Mouse (Mus musculus) layer of hippocampus, adult 9-10 months (tissue): Measurements from ENCODE around the gene Krtap12-1.
"Not testable (repeated sequence)": the region's sequence is repeated elsewhere in the genome, so short reads cannot be mapped to it uniquely, and the experiment has no call there.

Source experiments
- DNase-seq: peaks from one replicate; pipeline ENCODE4 v3.0.0; 2022; ENCODE audit warnings: low spot score

Krtap12-1 gene

GRCm38 (mm10) chr10:77720299-77720698 is at the start of gene Krtap12-1:
Gene Krtap12-1, plus strand, starts transcription at chr10:77720599.
- not testable (repeated sequence) for DNase-seq

DNA sequence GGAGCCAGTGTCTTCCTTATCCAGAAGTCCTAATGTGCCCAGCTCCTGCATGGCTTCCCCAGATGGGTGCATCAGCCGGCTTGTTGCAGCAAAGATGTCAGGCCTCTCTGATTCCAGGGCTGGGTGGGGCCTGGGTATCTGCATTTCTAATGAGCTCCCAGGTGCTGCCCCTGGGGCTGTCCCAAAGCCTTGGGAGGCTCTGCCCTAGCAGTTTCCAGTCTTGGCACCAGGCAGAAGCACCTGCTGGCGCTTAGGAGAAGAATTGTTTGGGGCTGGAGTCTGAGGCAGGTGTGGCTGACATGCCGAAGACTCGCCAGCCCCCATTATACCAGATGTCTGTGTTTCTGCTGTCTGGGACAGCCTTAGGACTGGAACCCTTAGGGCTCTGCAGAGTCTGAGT is 49.7 kb upstream of the Krtap12-1 start:
- DNase-seq = no peak

GRCm38 (mm10) chr10:77671519-77671918 is 48.9 kb upstream of the Krtap12-1 start:
- no peak for DNase-seq

- DNase-seq = no peak
Observed at GRCm38 (mm10) chr10:77673765-77674164, 46.6 kb upstream of the Krtap12-1 start.

- DNase-seq = no peak
Observed at GRCm38 (mm10) chr10:77677562-77677961, 42.8 kb upstream of the Krtap12-1 start.

- DNase-seq = no peak
Observed at GRCm38 (mm10) chr10:77682994-77683393, 37.4 kb upstream of the Krtap12-1 start.

DNA sequence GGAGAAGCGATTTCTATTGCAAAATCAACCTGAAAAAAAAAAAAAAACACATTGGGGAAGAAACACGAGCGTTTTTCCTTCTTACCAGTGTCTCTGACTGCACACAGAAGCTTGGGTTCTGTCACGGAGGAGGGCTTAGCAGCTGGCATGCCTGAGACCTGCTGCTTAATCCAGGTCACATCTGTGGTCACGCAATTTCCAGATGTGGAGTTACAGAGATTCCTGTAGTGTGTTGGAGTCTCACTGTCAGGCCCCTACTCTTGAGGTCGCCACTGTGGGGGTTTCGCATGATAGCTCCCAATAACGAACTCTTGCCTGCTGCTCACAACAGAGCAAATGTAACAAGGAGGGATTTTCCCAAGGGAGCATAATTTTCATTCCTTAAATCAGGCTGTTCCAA is 36.2 kb upstream of the Krtap12-1 start:
- DNase-seq = no peak

- DNase-seq = no peak
Observed at GRCm38 (mm10) chr10:77685895-77686664, 34.3 kb upstream of the Krtap12-1 start, which contains the start of gene Tspear. Gene Tspear, plus strand, starts transcription at chr10:77686569.

DNA sequence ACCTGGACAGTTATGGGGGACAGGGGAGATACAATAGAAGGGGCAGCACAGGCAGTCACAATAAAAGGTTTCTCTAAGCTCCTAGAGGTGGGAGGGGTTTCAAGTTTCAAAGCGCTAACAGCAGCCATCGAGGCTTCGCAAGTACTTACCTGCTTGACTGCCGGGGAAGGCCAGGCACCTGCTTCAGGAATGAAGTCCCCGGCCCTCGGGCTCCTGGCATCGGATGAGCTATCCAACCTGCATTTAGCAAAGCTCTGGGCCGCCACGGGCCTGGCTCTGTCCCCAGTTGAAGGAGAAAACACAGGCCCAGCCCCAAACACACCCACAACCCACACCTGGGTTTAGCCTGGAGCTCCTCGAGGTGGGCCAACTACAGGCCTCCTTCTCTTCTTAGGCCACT is 33.4 kb upstream of the Krtap12-1 start:
- DNase-seq = no peak

- not testable (repeated sequence) for DNase-seq
Observed at GRCm38 (mm10) chr10:77690356-77690807, 30.0 kb upstream of the Krtap12-1 start, which contains the start of gene Gm19402. Gene Gm19402, minus strand, starts transcription at chr10:77690757.

DNA sequence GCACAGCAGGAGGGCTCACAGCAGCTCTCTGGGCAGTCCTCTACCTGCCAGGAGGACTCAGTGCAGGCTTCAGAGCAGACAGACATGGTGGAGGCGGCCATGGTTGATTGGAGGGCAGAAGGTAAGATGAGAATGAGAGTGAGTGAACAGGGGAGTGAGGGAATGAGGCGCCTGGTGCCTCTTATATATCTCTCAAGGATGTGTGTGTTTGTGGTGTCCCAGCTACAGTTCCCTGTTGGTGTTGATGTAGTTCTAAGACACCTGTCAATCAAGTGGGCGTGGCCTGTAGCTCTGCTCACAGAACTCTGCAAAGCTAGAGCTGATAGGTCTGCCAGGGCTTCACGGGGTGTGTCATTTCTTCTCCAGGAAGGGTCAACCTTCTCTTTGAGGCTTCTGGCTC is 23.3 kb upstream of the Krtap12-1 start, which contains the start of gene Gm9508:
Gm9508 (minus strand) TSS at position 101 of the 400 bp plus-strand sequence.
- no peak for DNase-seq

DNA sequence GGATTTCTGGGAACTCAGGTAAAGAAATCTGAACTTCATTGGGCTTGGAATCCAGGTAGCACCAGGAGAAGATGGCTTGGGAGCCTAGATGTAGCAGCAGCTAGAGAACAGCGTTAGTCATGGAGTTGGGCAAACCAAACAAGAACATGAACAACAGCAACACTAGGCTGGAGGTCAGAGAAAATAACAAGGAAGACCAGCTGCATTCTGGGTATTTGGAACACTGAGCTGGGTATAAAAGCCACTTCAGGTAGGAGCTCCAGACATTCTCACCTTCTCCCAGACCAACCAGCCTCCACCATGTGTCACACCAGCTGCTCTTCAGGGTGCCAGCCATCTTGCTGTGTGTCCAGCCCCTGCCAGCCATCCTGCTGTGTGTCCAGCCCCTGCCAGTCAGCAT is 14.1 kb upstream of the Krtap12-1 start, which contains the start of gene Gm10272:
Gm10272 (plus strand) TSS at position 301 of the 400 bp plus-strand sequence.
- no peak for DNase-seq

GRCm38 (mm10) chr10:77709831-77710230 is 10.6 kb upstream of the Krtap12-1 start:
- no peak for DNase-seq

GRCm38 (mm10) chr10:77711157-77711556 is 9.2 kb upstream of the Krtap12-1 start, which contains the start of gene Gm10024:
Gene Gm10024, plus strand, starts transcription at chr10:77711457.
- not testable (repeated sequence) for DNase-seq

DNA sequence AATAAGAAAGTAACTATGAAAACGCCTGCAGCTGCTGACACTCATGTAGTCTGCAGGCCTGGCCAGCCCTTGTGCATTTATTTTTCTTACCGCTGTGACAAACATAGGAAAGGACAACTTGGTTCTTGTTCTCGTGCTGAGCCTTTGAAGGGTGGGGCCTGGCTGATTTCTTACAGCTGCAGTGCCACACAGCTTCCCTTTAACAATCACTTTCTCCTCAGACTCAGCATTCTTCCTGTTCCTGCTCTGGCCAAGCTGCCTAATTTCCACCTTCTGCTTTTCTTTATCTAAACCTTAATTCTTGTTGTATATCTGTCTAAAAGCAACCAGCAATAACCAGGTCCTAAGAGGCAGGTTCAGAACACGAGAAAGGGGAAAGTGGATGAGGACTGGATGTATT is 6.7 kb upstream of the Krtap12-1 start:
- DNase-seq = no peak

DNA sequence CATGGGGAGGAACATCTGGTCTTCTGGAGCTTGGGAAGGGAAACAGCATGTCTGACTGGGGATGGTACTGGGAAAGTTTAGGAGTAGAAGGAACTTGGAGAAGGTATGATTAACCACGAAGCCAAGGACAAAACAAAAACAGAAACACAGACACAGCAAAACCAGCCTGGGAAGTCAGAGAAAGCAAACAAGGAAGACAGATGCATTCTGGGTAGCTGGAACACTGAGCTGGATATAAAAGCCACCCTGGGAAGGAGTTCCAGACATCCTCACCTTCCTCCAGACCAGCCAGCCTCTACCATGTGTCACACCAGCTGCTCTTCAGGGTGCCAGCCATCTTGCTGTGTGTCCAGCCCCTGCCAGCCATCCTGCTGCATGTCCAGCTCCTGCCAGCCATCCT is 4.9 kb upstream of the Krtap12-1 start, which contains the start of gene Gm10142:
Gm10142 (plus strand) TSS at position 301 of the 400 bp plus-strand sequence.
- DNase-seq = no peak

GRCm38 (mm10) chr10:77724855-77725254 is 4.5 kb downstream of the Krtap12-1 start:
- DNase-seq = no peak

GRCm38 (mm10) chr10:77726186-77726585 is 5.8 kb downstream of the Krtap12-1 start, which contains the start of gene Gm10100:
Gene Gm10100, plus strand, starts transcription at chr10:77726486.
- DNase-seq = no peak

DNA sequence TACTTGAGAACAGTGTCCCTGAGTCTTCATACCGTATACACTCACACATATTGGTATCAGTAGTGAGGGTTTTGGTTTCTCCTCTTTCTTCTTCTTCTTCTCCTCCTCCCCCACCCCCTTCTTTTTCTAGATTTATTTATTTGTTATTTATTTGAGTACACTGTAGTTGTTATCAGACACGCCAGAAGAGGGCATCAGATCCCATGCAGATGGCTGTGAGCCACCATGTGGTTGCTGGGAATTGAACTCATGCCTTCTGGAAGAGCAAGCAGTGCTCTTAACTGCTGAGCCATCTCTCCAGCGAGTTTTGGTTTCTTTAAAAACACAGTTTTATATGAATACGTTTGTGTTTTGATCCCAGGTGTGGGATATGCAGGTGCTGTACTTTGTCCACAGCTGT is 7.9 kb downstream of the Krtap12-1 start:
- no peak for DNase-seq

DNA sequence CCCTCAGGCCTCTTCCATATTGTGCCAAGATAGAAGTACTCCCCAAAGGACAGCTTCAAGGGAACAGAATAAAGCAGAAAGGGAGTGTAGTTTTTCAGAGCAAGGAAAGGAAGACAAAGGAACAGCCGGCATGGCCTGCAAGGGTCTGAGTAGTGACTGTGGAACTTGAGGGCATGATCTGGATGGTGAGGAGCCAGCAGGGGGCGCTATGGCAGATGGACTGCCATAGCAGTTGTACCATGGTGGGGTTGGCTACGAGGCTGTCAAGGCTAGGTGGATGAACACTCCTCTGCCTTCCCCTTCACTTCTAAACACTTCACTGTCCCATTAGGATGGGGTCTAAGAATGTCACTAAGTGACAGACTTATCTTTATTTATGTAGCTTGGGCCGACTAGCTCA is 8.8 kb downstream of the Krtap12-1 start:
- DNase-seq = no peak

DNA sequence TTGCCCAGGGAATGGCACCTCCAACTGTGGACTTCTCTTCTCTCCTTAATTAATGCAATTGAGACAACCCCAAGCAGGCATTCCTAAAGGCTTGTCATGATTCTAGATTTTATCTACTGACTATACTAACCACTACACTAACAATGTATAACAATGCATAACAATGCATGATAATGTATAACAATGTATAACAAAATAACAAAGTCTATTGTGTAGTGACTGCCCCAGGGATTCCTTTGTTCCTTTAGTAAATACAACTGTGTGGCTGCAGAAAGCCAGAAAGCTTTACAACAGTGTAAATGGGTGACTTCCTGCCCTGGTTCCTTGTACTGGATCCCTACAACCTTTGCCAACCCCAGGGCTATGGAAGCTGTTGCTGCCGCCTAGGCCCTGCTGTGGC is 15.5 kb downstream of the Krtap12-1 start:
- DNase-seq = no peak

DNA sequence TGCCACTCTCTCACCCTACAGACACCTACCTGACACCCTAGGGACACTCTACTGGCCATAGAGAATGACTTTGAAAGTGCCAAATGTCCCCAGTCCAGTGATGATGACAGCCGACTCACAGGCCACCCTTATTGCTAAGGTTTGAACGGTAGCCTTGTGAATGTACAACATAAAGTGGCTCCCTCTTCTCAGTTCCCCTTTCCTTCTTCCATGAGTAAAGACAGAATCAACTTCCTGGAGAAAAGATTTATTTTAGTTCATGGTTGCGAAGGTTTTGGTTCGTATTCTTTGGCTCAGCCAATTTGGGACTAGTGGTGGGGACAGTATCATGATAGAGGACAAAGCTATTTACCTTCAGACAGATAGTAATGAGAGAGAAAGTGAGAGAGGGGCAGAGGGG is 18.5 kb downstream of the Krtap12-1 start:
- DNase-seq = no peak
